Mouse (Mus musculus) bone marrow macrophage, adult 2 months (primary cell): ENCODE results near the gene Prpf4.

ENCODE experiments used
- CTCF ChIP-seq: IDR thresholded peaks from 2 replicates; pipeline ENCODE4 v1.5.1; 2012; ENCODE audit warnings: low read depth, mild to moderate bottlenecking, low read length, moderate library complexity
- POLR2A ChIP-seq: IDR thresholded peaks from 2 replicates; pipeline ENCODE4 v1.6.1; 2012; ENCODE audit warnings: mild to moderate bottlenecking, low read depth, low read length, borderline replicate concordance

- TF ChIP-seq POLR2A (no peak), CTCF (no peak)
Observed at GRCm38 (mm10) chr4:62475793-62476192, 67.2 kb downstream of the Prpf4 start.
